Mouse (Mus musculus) stomach, embryonic 16.5 days (tissue): Measurements from ENCODE around the gene Gm45062. TPM values are rescaled to one million over a fixed set of nuclear protein-coding genes. Genes with fewer than 3 reads are reported as not detected.

ENCODE experiments used
- polyA plus RNA-seq: library from polyadenylated mRNA; unstranded; fragments of >200 nt; fragmentation: Nextera tagmentation; extraction: Ambion mirVana; gene quantifications from 2 replicates; pipeline ENCODE4 v1.2.1, GENCODE M21; 2015

The Gm45062 gene
- polyA plus RNA-seq, 1 experiment from 2014 or later = 12.2 TPM

Other genes with a start within 250 kb of the Gm45062 start
- 2.5 and 2.6 TPM in 2 replicates for gene Col28a1, start 66.8 kb upstream of the Gm45062 start, polyA plus RNA-seq
- gene Mios, start 50.2 kb upstream of the Gm45062 start, polyA plus RNA-seq = 22.4 and 22.5 TPM in 2 replicates
- gene Rpa3, start 277 bp upstream of the Gm45062 start, polyA plus RNA-seq = 124 and 146 TPM in 2 replicates
- 28.8 and 30.0 TPM in 2 replicates for gene Umad1, start 162 bp upstream of the Gm45062 start, polyA plus RNA-seq